Mouse (Mus musculus) small intestine, adult 2 months (tissue): ENCODE results near the gene Gimap8. TPM values are rescaled to one million over a fixed set of nuclear protein-coding genes. Genes with fewer than 3 reads are reported as not detected.
A peak's percentile ranks its signal among the peaks of the same experiment; 100 is the strongest.

Experiments
- H3K27ac ChIP-seq: fragments of 200-500 bp; 2 replicates; pipeline ENCODE4 v1.5.1; 2012; ENCODE audit warnings: low read depth, low read length, control low read depth, inconsistent platforms; ENCODE audit not compliant: insufficient read depth
- H3K27me3 ChIP-seq: fragments of 200-500 bp; 2 replicates; pipeline ENCODE4 v1.6.1; 2012; ENCODE audit warnings: mild to moderate bottlenecking, moderate library complexity, low read length, inconsistent platforms; ENCODE audit not compliant: control insufficient read depth, insufficient read depth
- H3K36me3 ChIP-seq: fragments of 200-500 bp; 2 replicates; pipeline ENCODE4 v1.6.1; 2012; ENCODE audit warnings: mild to moderate bottlenecking, low read length, control low read depth, inconsistent platforms; ENCODE audit not compliant: control insufficient read depth, insufficient read depth
- H3K4me1 ChIP-seq: fragments of 200-500 bp; 2 replicates; pipeline ENCODE4 v1.6.1; 2012; ENCODE audit warnings: low read length, inconsistent platforms, mixed read lengths; ENCODE audit not compliant: control insufficient read depth, insufficient read depth, insufficient read length
- H3K4me3 ChIP-seq: fragments of 200-500 bp; 2 replicates; pipeline ENCODE4 v1.5.1; 2012; ENCODE audit warnings: low read depth, mild to moderate bottlenecking, control low read depth, inconsistent platforms, low read length, moderate library complexity
- CTCF ChIP-seq: fragments of 200-500 bp; IDR thresholded peaks from 2 replicates; pipeline ENCODE4 v1.5.1; 2012; ENCODE audit warnings: low read depth, mild to moderate bottlenecking, control low read depth, inconsistent platforms, low read length, moderate library complexity, mixed read lengths; ENCODE audit not compliant: insufficient replicate concordance, insufficient read length; ENCODE audit errors: extremely low read depth
- POLR2A ChIP-seq: fragments of 200-500 bp; IDR thresholded peaks from 2 replicates; pipeline ENCODE4 v1.6.1; 2012; ENCODE audit warnings: low read depth, mild to moderate bottlenecking, control low read depth, inconsistent platforms, low read length, moderate library complexity
- WGBS: fragments of 180-500 bp; shearing (Covaris S2); methylation state at CpG from one replicate; pipeline ENCODE4 v1.1.7; 2018; 5-methylcytosine and 5-hydroxymethylcytosine counted together
- polyA plus RNA-seq: library from polyadenylated mRNA; depleted of rRNA; stranded (reverse); fragments of >200 nt; gene quantifications from 2 replicates; pipeline ENCODE4 v1.2.3, GENCODE M21; 2012

Gene Gimap8
- polyA plus RNA-seq, 1 experiment: 1.5 TPM

DNA sequence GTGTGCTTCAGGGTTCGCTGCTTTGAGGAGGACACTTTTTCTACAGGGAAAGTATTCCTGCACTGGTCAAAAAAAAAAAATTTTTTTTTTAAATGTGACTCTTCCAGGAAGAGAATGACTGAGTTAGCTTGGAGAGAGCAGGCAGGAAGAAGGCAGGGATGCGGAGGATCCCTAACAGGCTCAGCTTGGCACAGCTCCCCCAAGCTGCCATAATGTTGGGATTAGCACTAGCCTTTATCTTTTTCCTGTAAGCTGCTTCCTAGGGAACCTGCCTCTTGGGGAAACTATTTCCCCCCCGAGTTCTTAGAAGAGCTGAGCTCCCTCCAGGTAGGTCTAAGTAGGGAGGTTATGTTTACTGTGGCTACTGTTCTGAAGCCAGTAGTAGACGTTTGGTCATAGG, 37.8 kb downstream of the Gimap8 start:
- H3K4me1 ChIP-seq: no peaks in the 10 kb centered on the region
- WGBS: 63% methylated on average over 4 of the region's 4 CpGs
- peak overlapping the region; percentile 75 for H3K27ac ChIP-seq
- H3K27me3 ChIP-seq: no peaks in the 10 kb centered on the region
- peak overlapping the region; percentile 28 for H3K4me3 ChIP-seq
- no peaks in the 10 kb centered on the region for H3K36me3 ChIP-seq
- TF ChIP-seq POLR2A (no peak), CTCF (no peak)

DNA sequence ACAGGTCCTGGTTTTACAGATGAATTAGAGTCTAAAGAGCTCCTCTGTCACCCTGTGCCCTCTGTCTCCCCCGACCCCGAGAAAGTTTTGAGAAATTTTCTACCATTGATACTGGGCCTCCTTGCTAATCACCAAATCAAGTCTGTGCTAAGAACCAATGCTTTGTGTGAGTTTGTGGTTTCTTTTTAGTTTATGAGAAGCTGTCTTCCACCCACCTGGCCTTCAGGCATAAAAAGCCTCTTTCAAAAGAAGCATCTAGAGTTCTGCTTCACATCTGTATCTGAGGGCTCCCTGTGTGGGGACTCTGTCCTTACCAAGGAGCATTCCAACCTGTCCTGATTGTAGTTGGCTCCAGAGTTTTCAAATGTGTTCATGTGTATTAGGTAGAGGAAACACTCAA, 38.2 kb downstream of the Gimap8 start:
- WGBS: 71% methylated on average over 2 of the region's 2 CpGs
- TF ChIP-seq CTCF: no peak
- no peaks in the 10 kb centered on the region for H3K4me1 ChIP-seq
- no peaks in the 10 kb centered on the region for H3K27me3 ChIP-seq
- no peak overlapping the region for H3K4me3 ChIP-seq
- H3K27ac ChIP-seq: peak overlapping the region; percentile 75
- H3K36me3 ChIP-seq: no peaks in the 10 kb centered on the region

DNA sequence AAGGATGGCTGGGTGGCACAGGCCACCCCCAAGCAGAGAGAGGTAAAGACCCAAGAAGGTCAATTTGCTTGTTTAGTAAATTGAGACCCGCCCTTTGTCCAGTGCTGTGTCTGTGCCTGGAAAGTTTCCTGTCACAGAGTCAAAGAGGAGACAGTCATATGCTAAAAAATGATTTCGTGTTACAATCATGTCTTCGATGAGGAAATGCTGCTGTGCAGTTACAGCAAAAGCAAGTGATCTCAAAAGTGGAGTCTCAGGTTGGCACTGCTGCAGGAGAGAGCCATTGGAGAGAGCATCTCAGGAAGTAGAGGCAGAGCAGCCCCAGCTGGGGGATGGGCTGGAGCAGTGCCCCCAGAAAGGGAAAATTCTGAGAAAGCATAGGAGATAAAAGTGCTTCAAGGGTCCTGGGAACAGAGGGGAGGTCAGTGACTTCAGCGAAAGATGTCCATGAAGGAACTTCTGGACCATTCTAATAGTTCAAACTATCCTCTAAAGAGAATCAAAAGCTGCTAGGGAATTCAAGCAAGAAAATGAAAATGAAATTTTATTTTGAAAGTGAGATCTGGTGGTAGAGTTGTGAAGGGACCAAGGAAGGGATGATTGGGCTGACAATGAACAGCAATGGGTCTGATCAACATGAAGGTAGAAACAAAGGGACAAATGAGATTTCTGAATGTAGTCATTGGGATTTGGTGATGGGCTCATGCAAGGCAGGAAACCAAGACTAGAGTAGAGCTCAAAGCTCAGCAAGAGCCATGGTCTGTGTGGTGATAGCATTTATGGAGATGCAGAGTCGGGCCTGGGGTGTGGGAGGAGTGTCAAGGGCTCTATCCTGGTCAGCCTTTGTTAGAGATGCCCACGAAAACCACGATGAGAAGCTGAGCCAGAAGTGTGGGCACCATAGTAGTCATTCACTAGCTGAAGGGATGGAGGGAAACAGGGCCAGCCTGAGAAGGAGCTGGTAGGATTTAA, 38.9 kb downstream of the Gimap8 start:
- TF ChIP-seq POLR2A: no peak
- TF ChIP-seq CTCF: no peak
- Histone ChIP-seq H3K4me1 (no peaks in the 10 kb centered on the region), H3K27me3 (no peaks in the 10 kb centered on the region), H3K36me3 (no peaks in the 10 kb centered on the region), H3K4me3 (peak overlapping the region; percentile 43), H3K27ac (peak overlapping the region; percentile 75)
- 79% methylated on average over 7 of the region's 7 CpGs for WGBS

DNA sequence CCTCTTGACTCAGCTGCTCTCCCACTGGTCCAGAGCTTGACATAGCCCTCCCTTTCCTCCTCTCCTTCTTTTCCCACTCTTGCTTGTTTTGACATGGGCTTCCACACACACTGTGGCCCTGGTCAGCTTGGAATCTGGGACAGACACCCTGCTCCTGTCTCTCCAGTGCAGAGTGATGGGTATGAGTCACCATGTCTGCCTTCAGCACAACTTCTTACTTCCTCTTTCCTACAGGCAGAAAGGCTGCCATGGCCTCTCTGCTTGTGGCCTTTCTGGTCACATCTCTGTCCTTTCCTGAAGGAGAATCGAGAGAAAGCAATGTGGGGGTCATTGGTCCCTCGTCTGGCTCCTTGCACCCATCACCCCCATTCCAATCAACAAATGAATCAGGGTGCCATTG, 40.0 kb downstream of the Gimap8 start:
- TF ChIP-seq POLR2A (no peak), CTCF (no peak)
- H3K4me3 ChIP-seq: peak overlapping the region; percentile 38

DNA sequence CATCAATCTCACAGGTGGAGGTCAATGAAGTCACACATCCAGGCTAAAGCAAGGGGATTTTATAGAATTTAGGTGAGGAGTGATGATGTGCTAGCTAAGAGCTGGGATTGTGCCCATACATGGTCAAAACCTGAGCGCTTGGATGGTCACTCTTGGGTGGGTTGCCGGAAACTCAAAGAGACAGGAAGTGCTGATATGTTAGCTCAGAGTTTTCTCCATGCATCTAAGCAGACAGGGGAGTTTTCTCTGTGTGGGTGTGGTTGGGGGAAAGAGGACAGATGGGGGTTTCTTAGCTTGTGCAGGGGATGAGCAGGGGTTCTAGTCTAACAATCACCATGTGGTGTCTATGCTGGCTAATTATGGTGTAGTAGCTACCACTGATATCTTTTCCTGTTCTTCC, 42.3 kb downstream of the Gimap8 start:
- Histone ChIP-seq H3K4me3 (no peak overlapping the region), H3K36me3 (no peaks in the 10 kb centered on the region), H3K4me1 (no peaks in the 10 kb centered on the region), H3K27ac (peak overlapping the region; percentile 43; the same call in 1 of the 2 replicates), H3K27me3 (no peaks in the 10 kb centered on the region)
- 87% methylated on average over 2 of the region's 2 CpGs for WGBS
- TF ChIP-seq POLR2A (no peak), CTCF (no peak)

More for the DNA sequence above, 40.0 kb downstream of the Gimap8 start:
- 57% methylated on average over 2 of the region's 2 CpGs for WGBS
- H3K4me1 ChIP-seq: no peaks in the 10 kb centered on the region
- H3K27me3 ChIP-seq: no peaks in the 10 kb centered on the region
- H3K36me3 ChIP-seq: no peaks in the 10 kb centered on the region
- H3K27ac ChIP-seq: peak overlapping the region; percentile 75

DNA sequence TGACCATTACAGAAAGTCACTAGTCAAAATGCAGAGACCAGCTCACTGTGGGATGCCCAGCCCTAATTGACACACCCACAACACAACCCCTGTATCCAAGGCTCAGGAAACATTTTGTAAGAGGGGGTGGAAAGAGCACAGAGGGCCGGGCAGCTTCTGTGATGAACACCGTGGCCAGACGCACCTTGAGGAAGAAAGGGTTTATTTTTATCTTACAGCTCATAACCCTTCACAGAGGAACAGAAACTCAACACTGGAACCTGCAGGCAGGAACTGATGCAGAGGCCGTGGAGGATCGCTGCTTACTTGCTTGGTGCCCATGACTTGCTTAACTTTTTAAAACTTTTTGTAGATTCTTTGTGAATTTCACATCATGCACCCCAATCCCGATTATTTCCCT, 45.9 kb downstream of the Gimap8 start:
- no peaks in the 10 kb centered on the region; the same call in 1 of the 2 replicates for H3K4me1 ChIP-seq
- H3K36me3 ChIP-seq: no peaks in the 10 kb centered on the region
- peak overlapping the region; percentile 57; the same call in 1 of the 2 replicates for H3K27ac ChIP-seq
- H3K4me3 ChIP-seq: no peak overlapping the region
- no peaks in the 10 kb centered on the region for H3K27me3 ChIP-seq
- peak; percentile 30; the same call in 1 of the 2 replicates for TF ChIP-seq POLR2A
- no peak for TF ChIP-seq CTCF
- 69% methylated on average over 6 of the region's 6 CpGs for WGBS

DNA sequence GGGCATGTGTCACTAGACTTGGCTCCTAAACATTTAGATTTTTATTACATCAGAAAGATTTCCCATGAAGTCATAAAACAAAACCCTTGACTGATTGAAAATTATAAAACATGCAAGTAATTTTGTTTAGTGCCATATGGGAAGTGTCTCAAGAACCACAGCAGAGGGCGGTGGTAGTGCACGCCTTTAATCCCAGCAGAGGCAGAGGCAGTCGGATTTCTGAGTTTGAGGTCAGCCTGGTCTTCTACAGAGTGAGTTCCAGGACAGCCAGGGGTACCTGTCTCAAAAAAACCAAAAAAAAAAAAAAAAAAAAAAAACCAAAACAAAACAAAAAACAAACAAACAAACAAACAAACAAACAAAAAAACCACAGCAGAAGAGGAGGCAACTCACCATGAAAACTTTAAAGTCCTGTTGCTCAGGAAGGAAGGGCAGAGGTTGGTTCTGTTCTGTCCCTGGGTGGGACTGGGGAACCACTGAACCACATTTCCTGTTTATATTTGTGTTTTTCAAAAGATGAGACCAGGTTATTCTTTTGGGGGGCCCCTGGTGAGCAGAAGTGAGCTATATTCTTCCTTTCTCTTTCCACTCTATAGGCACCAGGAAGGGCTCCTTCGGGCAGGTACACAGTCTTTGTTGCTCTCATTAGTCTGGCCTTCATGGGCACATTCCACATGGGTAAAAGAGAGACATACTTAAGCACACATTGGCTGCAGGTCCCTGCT, 50.0 kb downstream of the Gimap8 start:
- no peak for TF ChIP-seq CTCF
- TF ChIP-seq POLR2A: no peak
- Histone ChIP-seq H3K4me1 (no peaks in the 10 kb centered on the region; the same call in 1 of the 2 replicates), H3K27ac (0 out of 2 replicates have a peak overlapping the region, but pooled peaks have one; percentile 17), H3K27me3 (no peaks in the 10 kb centered on the region), H3K36me3 (no peaks in the 10 kb centered on the region), H3K4me3 (no peak overlapping the region)
- 83% methylated on average over 4 of the region's 4 CpGs for WGBS
